Mouse (Mus musculus) layer of hippocampus, adult 9-10 months (tissue): ENCODE measurements at regions not wholly inside any gene's neighbourhood (a gene's known extent, or its start where the extent isn't known, plus 50 kb on each side); places are given as distances from the start of the nearest gene placed in this dataset.

Experiments
- DNase-seq: peaks from one replicate; pipeline ENCODE4 v3.0.0; 2022; ENCODE audit warnings: low spot score

- no peak for DNase-seq
Observed at GRCm38 (mm10) chr16:62496697-62497096, 289.9 kb downstream of the Nsun3 start.

DNA sequence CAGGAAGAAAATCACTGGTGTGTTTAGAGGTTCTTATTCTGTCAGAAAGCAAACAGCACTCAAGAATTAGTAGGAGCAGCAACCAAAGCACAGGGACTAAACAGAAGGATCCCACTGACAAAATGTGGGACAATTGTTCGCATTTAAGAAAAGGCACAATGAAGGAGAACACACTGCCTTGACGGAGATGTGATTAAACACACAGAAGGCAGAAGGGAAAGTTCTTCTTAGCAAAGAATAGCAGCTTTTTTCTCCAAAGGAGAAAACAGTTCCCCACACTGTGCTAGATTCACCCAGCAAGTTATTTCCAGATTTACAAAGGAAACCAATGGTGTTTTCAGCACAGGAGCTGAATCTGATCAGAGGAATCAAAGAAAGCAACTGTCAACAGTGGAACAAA lies 316.5 kb downstream of the Nsun3 start:
- no peak for DNase-seq

DNA sequence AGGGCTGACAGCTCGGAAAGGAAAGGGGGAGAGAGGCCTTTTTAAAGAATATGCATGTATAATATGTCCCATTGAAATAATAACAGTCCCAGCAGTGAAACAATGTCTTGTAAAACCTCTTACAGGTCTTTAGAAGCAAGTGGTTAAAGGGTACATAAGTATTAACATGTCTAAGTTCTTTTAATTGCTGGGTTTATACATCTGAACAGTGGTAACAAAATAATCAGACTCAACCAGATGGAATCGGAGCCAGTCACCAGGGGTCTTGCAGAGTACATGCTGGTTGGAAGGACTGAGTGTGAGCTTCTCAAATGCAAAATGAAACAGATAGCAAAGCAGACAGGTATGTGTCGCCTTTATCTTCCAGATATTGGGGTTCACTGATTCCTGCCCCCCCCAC lies 317.3 kb downstream of the Nsun3 start:
- DNase-seq: no peak

DNA sequence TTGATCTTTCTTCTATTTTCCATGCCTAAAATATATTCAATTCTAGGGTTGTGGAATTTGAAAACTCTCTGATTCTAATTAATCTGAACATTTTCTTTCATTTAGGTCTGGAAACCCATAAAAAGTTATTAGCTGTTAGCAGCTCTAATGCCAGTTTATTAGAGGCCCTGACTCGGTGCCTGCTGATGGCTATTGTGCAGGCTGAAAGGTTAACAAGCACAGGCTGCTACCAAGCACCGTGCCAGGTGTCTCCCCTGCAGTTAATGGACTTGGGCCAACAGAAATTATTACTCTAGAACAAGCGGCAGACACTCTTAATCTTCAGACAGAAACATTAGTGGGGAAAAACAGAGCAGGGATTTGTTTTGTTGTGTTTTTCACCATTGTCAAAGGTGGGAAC lies 317.8 kb downstream of the Nsun3 start:
- DNase-seq: no peak

GRCm38 (mm10) chr16:62459949-62460551 lies 326.6 kb downstream of the Nsun3 start:
- DNase-seq: no peak

DNA sequence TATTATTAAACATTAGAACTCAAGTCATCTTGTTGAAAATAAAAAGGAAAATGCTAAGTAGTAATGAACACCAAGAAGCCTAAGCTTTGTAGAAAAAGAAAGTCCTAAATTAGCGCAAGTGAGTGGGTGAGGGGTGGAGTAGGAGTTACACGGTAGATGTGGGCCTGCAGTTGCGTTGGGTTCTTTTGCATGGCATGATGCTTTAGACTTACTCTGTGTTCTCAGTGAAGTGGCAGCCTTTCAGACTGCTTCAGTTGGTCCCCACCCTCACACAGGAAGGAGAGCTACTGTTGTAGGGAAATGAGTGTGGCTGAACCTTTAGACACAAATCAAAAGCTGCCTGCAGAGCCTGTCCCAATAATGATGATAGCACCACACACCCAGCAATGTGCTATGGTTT lies 336.9 kb downstream of the Nsun3 start:
- DNase-seq: no peak

- no peak for DNase-seq
Observed at GRCm38 (mm10) chr16:62447380-62447779, 339.2 kb downstream of the Nsun3 start.

GRCm38 (mm10) chr16:62441197-62441596 lies 345.4 kb downstream of the Nsun3 start:
- no peak for DNase-seq

GRCm38 (mm10) chr16:62433125-62433524 lies 353.5 kb downstream of the Nsun3 start:
- no peak for DNase-seq

DNA sequence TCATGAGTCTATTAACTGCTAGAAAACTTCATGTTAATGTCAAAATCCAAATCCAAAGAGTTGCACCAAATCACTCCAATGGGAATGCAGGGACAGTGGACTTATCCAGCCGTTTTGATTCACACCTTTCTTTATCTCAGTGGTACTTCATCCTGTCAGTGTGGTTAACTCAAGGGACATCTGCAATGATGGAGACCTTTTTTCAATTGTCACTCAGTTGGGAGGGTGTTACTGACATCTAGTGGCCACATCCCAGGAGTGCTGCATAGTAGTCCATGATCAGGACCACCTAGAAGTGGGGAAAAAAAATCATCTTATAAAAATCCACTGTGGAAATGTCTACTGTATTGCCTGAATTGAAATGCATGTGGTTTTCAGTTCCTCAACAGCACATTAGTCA lies 372.1 kb downstream of the Nsun3 start:
- peak; percentile 48 for DNase-seq

GRCm38 (mm10) chr16:62407526-62408165 lies 379.0 kb downstream of the Nsun3 start:
- no peak for DNase-seq

- DNase-seq: no peak
Observed at GRCm38 (mm10) chr16:62406458-62406857, 380.2 kb downstream of the Nsun3 start.

- no peak for DNase-seq
Observed at GRCm38 (mm10) chr16:62357279-62357678, 429.3 kb downstream of the Nsun3 start.

DNA sequence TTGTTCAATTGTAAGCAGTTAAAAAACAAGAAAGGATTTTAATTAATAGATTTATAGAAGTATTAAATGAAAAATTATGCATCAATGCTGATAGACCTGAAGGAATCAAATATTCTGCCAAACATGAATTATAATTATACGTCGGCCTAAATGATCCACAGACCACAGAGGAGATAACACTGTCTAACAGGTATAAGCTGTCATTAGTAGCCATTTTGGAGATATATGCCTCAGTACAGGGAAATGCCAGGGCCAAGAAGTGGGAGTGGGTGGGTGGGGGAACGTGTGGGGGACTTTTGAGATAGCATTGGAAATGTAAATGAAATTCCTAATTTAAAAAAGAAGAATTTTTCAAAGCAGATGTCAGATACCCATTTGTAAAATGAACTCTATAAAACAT lies 430.3 kb downstream of the Nsun3 start:
- no peak for DNase-seq

DNA sequence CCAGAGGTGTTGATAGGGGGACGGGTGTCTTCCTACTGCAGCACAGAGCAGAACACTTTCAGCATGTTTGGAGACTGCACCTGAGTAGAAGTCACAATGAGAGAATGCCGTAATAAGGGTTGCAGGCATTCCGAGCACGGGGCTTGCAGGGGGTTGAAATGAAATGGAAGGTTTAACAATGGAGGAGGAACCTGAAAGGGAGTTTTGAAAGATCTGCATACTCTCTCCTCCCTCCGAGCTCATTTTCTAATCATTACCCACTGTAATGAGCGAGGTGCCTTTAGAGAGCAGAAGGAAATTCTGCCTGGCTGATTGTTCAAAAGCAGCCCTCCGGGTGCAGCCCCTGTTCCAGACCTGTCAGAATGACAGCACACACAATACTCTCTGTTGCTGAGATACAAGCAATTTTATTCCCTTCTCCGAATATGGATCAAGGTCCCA lies 430.8 kb downstream of the Nsun3 start:
- no peak for DNase-seq

GRCm38 (mm10) chr16:62327378-62328036 lies 459.1 kb downstream of the Nsun3 start:
- no peak for DNase-seq

DNA sequence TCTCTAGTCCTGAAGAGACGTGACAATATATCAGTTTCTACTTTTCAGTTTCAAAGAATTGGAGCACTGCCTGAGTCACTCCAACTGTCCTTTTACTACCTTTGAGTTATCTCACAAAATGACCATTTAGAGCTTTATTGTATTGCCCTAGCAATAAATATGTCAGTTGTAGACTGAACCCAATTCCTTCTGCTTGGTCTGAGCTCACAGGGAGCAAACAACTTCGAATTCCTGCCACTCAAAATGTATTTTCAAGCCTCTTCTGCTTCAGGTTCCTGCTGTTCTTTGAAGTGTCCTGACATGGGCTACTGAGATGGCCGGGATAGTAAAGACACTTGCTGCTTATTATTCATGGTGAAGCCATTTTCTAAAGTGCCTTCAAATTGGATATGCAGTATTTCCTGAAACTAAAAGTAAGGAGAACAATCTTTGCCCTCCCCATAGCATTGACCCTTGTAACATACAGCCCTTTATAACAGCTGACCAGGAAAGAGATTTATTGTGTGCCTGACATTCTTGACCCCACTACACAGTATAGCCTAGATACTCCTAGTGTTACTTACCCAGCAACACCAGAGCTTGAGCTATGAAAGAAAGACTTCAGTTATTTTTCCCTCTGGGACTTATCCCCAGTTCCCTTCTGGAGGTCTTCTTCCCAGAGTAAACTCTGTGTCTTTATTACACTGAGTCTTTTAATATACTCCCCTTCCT lies 460.9 kb downstream of the Nsun3 start:
- no peak for DNase-seq

DNA sequence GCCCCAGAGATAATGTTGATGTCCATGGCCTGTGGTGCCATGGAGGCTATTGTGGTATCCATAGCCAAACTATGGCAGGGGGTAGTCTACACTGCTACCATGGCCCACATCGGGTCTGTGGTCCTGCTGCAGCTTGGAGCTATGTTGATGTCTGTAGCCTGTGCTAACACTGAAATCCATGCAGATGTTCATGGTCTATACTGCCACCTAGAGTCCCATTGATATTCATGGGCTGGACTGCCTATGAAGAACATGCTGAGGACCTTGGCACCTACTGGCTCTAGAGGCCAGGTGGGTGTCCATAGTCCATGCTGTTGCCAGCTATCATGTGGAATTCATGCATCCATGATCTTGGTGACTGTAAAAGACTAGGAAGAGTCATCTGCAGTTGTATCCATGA lies 463.8 kb downstream of the Nsun3 start:
- no peak for DNase-seq

GRCm38 (mm10) chr16:62288948-62289347 lies 497.7 kb downstream of the Nsun3 start:
- peak; percentile 12 for DNase-seq
